Mouse (Mus musculus) kidney, embryonic 16.5 days (tissue): ENCODE results near the gene Chid1. TPM values are rescaled to one million over a fixed set of nuclear protein-coding genes. Genes with fewer than 3 reads are reported as not detected.

ENCODE experiments used
- ATAC-seq: fragments of 200-750 bp; cut with Nextera tagmentation; 2 replicates; pipeline ENCODE4 v1.8.0; 2017; ENCODE audit warnings: moderate TSS enrichment; ENCODE audit not compliant: low FRiP score, low TSS enrichment
- H3K27ac ChIP-seq: fragments of 300-500 bp; sonication (generic); 2 replicates; pipeline ENCODE4 v1.5.1; 2014; ENCODE audit warnings: low read length
- H3K27me3 ChIP-seq: fragments of 300-500 bp; sonication (generic); 2 replicates; pipeline ENCODE4 v1.6.1; 2014; ENCODE audit warnings: low read length, control low read depth, mixed read lengths; ENCODE audit not compliant: insufficient read depth
- H3K36me3 ChIP-seq: fragments of 300-500 bp; sonication (generic); 2 replicates; pipeline ENCODE4 v1.6.1; 2014; ENCODE audit warnings: low read length, control low read depth, mixed read lengths; ENCODE audit not compliant: insufficient read depth
- H3K4me1 ChIP-seq: fragments of 300-500 bp; sonication (generic); 2 replicates; pipeline ENCODE4 v1.6.1; 2014; ENCODE audit warnings: low read length, control low read depth, mixed read lengths; ENCODE audit not compliant: insufficient read depth
- H3K4me2 ChIP-seq: fragments of 300-500 bp; sonication (generic); replicated peaks from 2 replicates; pipeline ENCODE4 v1.6.1; 2014; ENCODE audit warnings: low read depth, low read length
- H3K4me3 ChIP-seq: fragments of 300-500 bp; sonication (generic); 2 replicates; pipeline ENCODE4 v1.5.1; 2014; ENCODE audit warnings: mild to moderate bottlenecking, low read length
- H3K9ac ChIP-seq: fragments of 300-500 bp; sonication (generic); replicated peaks from 2 replicates; pipeline ENCODE4 v1.6.1; 2014; ENCODE audit warnings: low read length
- H3K9me3 ChIP-seq: fragments of 300-500 bp; sonication (generic); 2 replicates; pipeline ENCODE4 v1.6.1; 2016; ENCODE audit warnings: low read length, control low read depth
- WGBS: fragments of 180-500 bp; shearing (Covaris S2); extraction: QIAGEN DNeasy Blood & Tissue Kit; methylation state at CpG from one replicate; pipeline ENCODE4 v1.1.7; 2014; 5-methylcytosine and 5-hydroxymethylcytosine counted together
- polyA plus RNA-seq: library from polyadenylated mRNA; unstranded; fragments of >200 nt; fragmentation: Nextera tagmentation; extraction: Ambion mirVana; gene quantifications from 2 replicates; pipeline ENCODE4 v1.2.1, GENCODE M21; 2015

Chid1 gene
- polyA plus RNA-seq, 1 experiment from 2014 or later, result 47.7 TPM

DNA sequence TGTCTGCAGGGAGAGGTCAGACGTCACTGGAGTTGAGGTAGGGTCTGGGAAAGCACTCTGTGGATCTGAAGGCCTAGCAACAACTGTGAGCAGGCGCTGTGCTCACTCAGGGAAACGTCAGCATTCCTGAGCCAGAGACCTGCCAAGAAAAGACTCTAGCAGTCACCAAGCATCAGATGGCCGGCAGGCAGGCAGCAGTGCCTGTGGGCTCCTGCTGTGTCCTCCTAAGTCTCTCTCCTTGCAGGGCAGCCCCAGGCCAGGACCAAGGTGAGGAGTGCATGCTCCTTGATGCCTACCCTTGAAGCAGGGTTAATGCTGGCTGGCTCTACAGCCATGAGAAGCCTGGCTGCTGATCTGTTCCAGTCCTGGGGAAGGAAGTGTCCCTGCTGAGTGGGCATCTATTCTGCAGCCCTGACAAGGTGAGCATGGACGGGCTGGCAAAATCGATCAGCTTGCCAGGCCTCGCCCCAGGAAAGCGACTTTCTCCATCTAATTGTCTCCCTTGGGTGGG lies 28.9 kb downstream of the Chid1 start:
- no peaks in the 10 kb centered on the region for H3K9me3 ChIP-seq
- H3K4me2 ChIP-seq, result no peak overlapping the region
- no peak overlapping the region for H3K9ac ChIP-seq
- peaks cover 10% of the 10 kb centered on the region for H3K36me3 ChIP-seq
- ATAC-seq, result no peak
- no peaks in the 10 kb centered on the region for H3K4me1 ChIP-seq
- H3K27ac ChIP-seq, result no peak overlapping the region
- WGBS, result 73% methylated on average over 8 of the region's 8 CpGs
- no peaks in the 10 kb centered on the region for H3K27me3 ChIP-seq
- H3K4me3 ChIP-seq, result no peak overlapping the region

GRCm38 (mm10) chr7:141510196-141510595 lies 29.5 kb downstream of the Chid1 start:
- WGBS, result 97% methylated on average over 5 of the region's 5 CpGs
- Histone ChIP-seq H3K4me3 (no peak overlapping the region), H3K36me3 (peaks cover 8% of the 10 kb centered on the region), H3K9ac (no peak overlapping the region), H3K4me2 (no peak overlapping the region), H3K27me3 (no peaks in the 10 kb centered on the region), H3K9me3 (no peaks in the 10 kb centered on the region), H3K4me1 (no peaks in the 10 kb centered on the region), H3K27ac (no peak overlapping the region)
- ATAC-seq, result no peak

- peaks cover 7% of the 10 kb centered on the region; the same call in 1 of the 2 replicates for H3K36me3 ChIP-seq
- H3K27ac ChIP-seq, result no peak overlapping the region
- no peak overlapping the region for H3K4me2 ChIP-seq
- ATAC-seq, result 0 out of 2 replicates have a peak, but pooled peaks have one; percentile 6
- no peaks in the 10 kb centered on the region for H3K4me1 ChIP-seq
- no peak overlapping the region for H3K9ac ChIP-seq
- no peak overlapping the region for H3K4me3 ChIP-seq
- no peaks in the 10 kb centered on the region for H3K27me3 ChIP-seq
- no peaks in the 10 kb centered on the region for H3K9me3 ChIP-seq
Observed at GRCm38 (mm10) chr7:141508160-141508559, 31.5 kb downstream of the Chid1 start.

DNA sequence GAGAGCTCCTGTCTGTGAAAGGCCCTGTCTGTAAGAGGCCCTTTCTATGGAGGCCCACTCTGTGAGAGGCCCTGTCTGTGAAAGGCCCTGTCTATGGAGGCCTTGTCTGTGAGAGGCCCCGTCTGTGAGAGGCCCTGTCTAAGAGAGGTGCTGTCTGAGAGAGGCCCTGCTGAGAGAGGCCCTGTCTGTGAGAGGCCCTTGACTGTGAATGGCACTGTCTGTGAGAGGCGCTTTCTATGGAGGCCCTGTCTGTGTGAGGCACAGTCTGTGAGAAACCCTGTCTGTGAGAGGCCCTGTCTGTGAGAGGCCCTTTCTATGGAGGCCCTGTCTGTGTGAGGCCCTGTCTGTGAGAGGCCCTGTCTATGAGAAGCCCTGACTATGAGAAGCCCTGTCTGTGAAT lies 33.4 kb downstream of the Chid1 start:
- no peak overlapping the region for H3K9ac ChIP-seq
- no peak for ATAC-seq
- no peaks in the 10 kb centered on the region for H3K27me3 ChIP-seq
- 0 out of 2 replicates have a peak, but pooled peaks cover 2% of the 10 kb centered on the region for H3K36me3 ChIP-seq
- H3K27ac ChIP-seq, result no peak overlapping the region
- no peaks in the 10 kb centered on the region for H3K4me1 ChIP-seq
- H3K4me2 ChIP-seq, result no peak overlapping the region
- WGBS, result 85% methylated on average over 2 of the region's 2 CpGs
- H3K9me3 ChIP-seq, result no peaks in the 10 kb centered on the region
- H3K4me3 ChIP-seq, result no peak overlapping the region

- WGBS, result 93% methylated on average over 5 of the region's 5 CpGs
Observed at GRCm38 (mm10) chr7:141502556-141502905, 37.1 kb downstream of the Chid1 start.

GRCm38 (mm10) chr7:141501820-141502555 lies 37.7 kb downstream of the Chid1 start:
- Histone ChIP-seq H3K4me1 (no peaks in the 10 kb centered on the region), H3K27me3 (no peaks in the 10 kb centered on the region), H3K9ac (no peak overlapping the region), H3K9me3 (no peaks in the 10 kb centered on the region), H3K4me2 (no peak overlapping the region), H3K4me3 (no peak overlapping the region), H3K36me3 (peaks cover 3% of the 10 kb centered on the region; the same call in 1 of the 2 replicates), H3K27ac (no peak overlapping the region)
- 83% methylated on average over 7 of the region's 7 CpGs for WGBS
- ATAC-seq, result no peak

More at GRCm38 (mm10) chr7:141502556-141502905, 37.1 kb downstream of the Chid1 start:
- Histone ChIP-seq H3K9ac (no peak overlapping the region), H3K4me2 (no peak overlapping the region), H3K36me3 (peaks cover 3% of the 10 kb centered on the region; the same call in 1 of the 2 replicates), H3K9me3 (no peaks in the 10 kb centered on the region), H3K4me1 (no peaks in the 10 kb centered on the region), H3K27me3 (no peaks in the 10 kb centered on the region), H3K4me3 (no peak overlapping the region), H3K27ac (no peak overlapping the region)
- no peak for ATAC-seq

DNA sequence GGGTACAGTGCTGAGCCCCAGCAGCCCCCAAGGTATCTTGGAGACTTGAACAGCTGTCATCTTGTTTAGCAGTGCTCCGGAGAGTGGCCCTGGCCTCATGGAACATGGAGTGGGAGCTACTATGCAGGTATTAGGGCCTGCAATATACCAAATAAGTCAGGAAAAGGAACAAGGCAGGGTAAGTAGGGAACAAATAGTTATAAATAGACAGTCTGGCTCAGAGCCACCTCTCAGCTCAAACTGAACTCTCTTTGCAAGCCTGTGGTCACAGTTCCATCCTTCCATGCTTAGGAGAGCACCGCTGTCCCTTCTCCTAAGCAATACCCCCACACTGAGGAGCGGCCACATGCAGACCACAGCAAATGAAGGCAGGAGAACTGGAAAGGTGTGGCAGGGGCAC lies 42.1 kb downstream of the Chid1 start:
- no peak overlapping the region for H3K4me3 ChIP-seq
- 91% methylated on average over 3 of the region's 3 CpGs for WGBS

GRCm38 (mm10) chr7:141495940-141496339 lies 43.7 kb downstream of the Chid1 start:
- no peak for ATAC-seq
- 83% methylated on average over 4 of the region's 4 CpGs for WGBS
- H3K27ac ChIP-seq, result no peak overlapping the region
- no peaks in the 10 kb centered on the region for H3K27me3 ChIP-seq
- no peaks in the 10 kb centered on the region for H3K9me3 ChIP-seq
- H3K4me2 ChIP-seq, result no peak overlapping the region
- peaks cover 21% of the 10 kb centered on the region for H3K36me3 ChIP-seq
- H3K4me3 ChIP-seq, result no peak overlapping the region
- no peak overlapping the region for H3K9ac ChIP-seq
- H3K4me1 ChIP-seq, result no peaks in the 10 kb centered on the region

More for the DNA sequence above, 42.1 kb downstream of the Chid1 start:
- H3K4me1 ChIP-seq, result no peaks in the 10 kb centered on the region
- no peak overlapping the region for H3K4me2 ChIP-seq
- no peak overlapping the region for H3K9ac ChIP-seq
- H3K9me3 ChIP-seq, result no peaks in the 10 kb centered on the region
- no peak for ATAC-seq
- no peaks in the 10 kb centered on the region for H3K27me3 ChIP-seq
- no peak overlapping the region for H3K27ac ChIP-seq
- peaks cover 16% of the 10 kb centered on the region for H3K36me3 ChIP-seq

GRCm38 (mm10) chr7:141495379-141495778 lies 44.3 kb downstream of the Chid1 start:
- no peak overlapping the region for H3K4me2 ChIP-seq
- H3K9me3 ChIP-seq, result no peaks in the 10 kb centered on the region
- 93% methylated on average over 2 of the region's 2 CpGs for WGBS
- no peak overlapping the region for H3K27ac ChIP-seq
- no peaks in the 10 kb centered on the region for H3K4me1 ChIP-seq
- peaks cover 21% of the 10 kb centered on the region for H3K36me3 ChIP-seq
- H3K4me3 ChIP-seq, result no peak overlapping the region
- no peak overlapping the region for H3K9ac ChIP-seq
- no peak for ATAC-seq
- no peaks in the 10 kb centered on the region for H3K27me3 ChIP-seq

- ATAC-seq, result no peak
- 76% methylated on average over 1 of the region's 1 CpGs for WGBS
- Histone ChIP-seq H3K27me3 (no peaks in the 10 kb centered on the region), H3K36me3 (peaks cover 21% of the 10 kb centered on the region), H3K4me1 (no peaks in the 10 kb centered on the region), H3K4me2 (no peak overlapping the region), H3K27ac (no peak overlapping the region), H3K9ac (no peak overlapping the region), H3K4me3 (no peak overlapping the region), H3K9me3 (no peaks in the 10 kb centered on the region)
Observed at GRCm38 (mm10) chr7:141493729-141494128, 45.9 kb downstream of the Chid1 start.
